In the genomic region with DNA sequence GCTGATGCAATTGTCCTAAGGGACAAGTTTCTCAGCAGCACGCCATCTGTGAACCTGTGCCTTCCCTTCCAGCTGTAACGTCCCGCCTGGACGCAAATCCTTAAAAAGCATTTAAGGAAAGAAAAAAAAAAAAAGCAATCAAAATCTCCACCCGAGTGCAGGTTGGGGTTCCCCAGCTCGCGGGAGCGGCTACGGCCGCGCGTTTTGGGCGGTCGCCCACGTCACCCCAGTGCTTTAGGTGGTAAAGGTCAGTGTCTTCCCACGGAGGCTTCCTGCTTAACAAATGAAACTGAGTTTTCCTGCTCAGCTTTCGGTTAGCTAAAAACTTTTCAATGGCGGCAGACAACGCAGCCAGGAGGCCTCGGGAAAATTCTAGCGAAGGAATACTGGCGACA, we compare ENCODE assay signal across 9 mouse cellular contexts. TPM values are rescaled to one million over a fixed set of nuclear protein-coding genes. Genes with fewer than 3 reads are reported as not detected.
A peak's percentile ranks its signal among the peaks of the same experiment; 100 is the strongest.
DNase-seq lines count a peak whose midpoint lies in the region; ATAC-seq and TF ChIP-seq lines count a peak whose summit lies in the region.
"Had no signal": no experiment of that assay in that cellular context is flagged by ENCODE, and none has a peak within 500 bp of the region (broad histone marks: within the 10 kb centered on the region; RNA-seq: fewer than 3 reads in every experiment).

No protein-coding gene starts in this region.

- H3K9me3 ChIP-seq in forebrain, embryonic 11.5 days (ENCODE audit: control insufficient read depth, low read length) = no peaks in the 10 kb centered on the region
- no peaks in the 10 kb centered on the region for H3K9me3 ChIP-seq in limb, embryonic 10.5 days (replicated peaks)
- H3K9me3 ChIP-seq in stomach, embryonic 14.5 days (ENCODE audit: control insufficient read depth, low read depth, low read length) = no peaks in the 10 kb centered on the region

- no peaks in the 10 kb centered on the region; the same call in 1 of the 2 replicates for H3K27me3 ChIP-seq in cerebellum, adult 2 months (ENCODE audit: control insufficient read depth, insufficient read depth, low read length)
- H3K27me3 ChIP-seq in forebrain, embryonic 11.5 days (ENCODE audit: control insufficient read depth, insufficient read depth, low read length) = peaks cover 50% of the 10 kb centered on the region
- peaks cover 82% of the 10 kb centered on the region for H3K27me3 ChIP-seq in limb, embryonic 10.5 days (ENCODE audit: low read depth, poor library complexity, severe bottlenecking)
- H3K27me3 ChIP-seq in stomach, embryonic 14.5 days (ENCODE audit: control insufficient read depth, insufficient read depth, low read length) = peaks cover 33% of the 10 kb centered on the region

- no peaks in the 10 kb centered on the region for H3K36me3 ChIP-seq in forebrain, embryonic 11.5 days (ENCODE audit: control insufficient read depth, insufficient read depth, low read length)
- no peaks in the 10 kb centered on the region for H3K36me3 ChIP-seq in limb, embryonic 10.5 days
- no peaks in the 10 kb centered on the region for H3K36me3 ChIP-seq in stomach, embryonic 14.5 days (ENCODE audit: control insufficient read depth, insufficient read depth, low read length)

- WGBS in cerebellum, adult 2 months = 3% methylated on average over 22 of the region's 22 CpGs
- WGBS in forebrain, embryonic 11.5 days = 4% methylated on average over 22 of the region's 22 CpGs
- WGBS in limb, embryonic 10.5 days = 2% methylated on average over 22 of the region's 22 CpGs
- WGBS in stomach, embryonic 14.5 days = 5% methylated on average over 22 of the region's 22 CpGs

- no peak for ATAC-seq in forebrain, embryonic 11.5 days (replicated peaks; ENCODE audit: low FRiP score)
- no peak for ATAC-seq in stomach, embryonic 14.5 days (ENCODE audit: insufficient number of reproducible peaks, insufficient read depth, low FRiP score, low read depth)

- no peak for TF ChIP-seq POLR2A in cerebellum, adult 2 months (IDR thresholded peaks at IDR 0.05; ENCODE audit: borderline replicate concordance, insufficient read depth, low read length)

- TF ChIP-seq CTCF in cerebellum, adult 2 months (IDR thresholded peaks at IDR 0.05; ENCODE audit: borderline replicate concordance, insufficient read depth, low read depth, low read length) = no peak

- no peak overlapping the region for H3K27ac ChIP-seq in cerebellum, adult 2 months (ENCODE audit: insufficient read depth, low read length)
- H3K27ac ChIP-seq in forebrain, embryonic 11.5 days (ENCODE audit: low read depth, low read length) = no peak overlapping the region
- H3K27ac ChIP-seq in limb, embryonic 10.5 days = peak overlapping the region; percentile 72; the same call in 1 of the 2 replicates
- no peak overlapping the region for H3K27ac ChIP-seq in stomach, embryonic 14.5 days (ENCODE audit: low read length)

- DNase-seq in cerebellum, adult 2 months = no peak
- DNase-seq in cerebellum, postnatal 4 days (ENCODE audit: low spot score in 2 of 2) = no peak
- DNase-seq in CD4-positive helper T cell, adult 2 months (ENCODE audit: low read depth, low spot score) = peak; percentile 27
- DNase-seq in forebrain, embryonic 11.5 days (ENCODE audit: low spot score) = no peak
- no peak for DNase-seq in limb, embryonic 10.5 days (ENCODE audit: low spot score)
- no peak for DNase-seq in retina, embryonic 14.5 days (ENCODE audit: low spot score)
- no peak for DNase-seq in cerebellum, adult 18-20 months

- no peaks in the 10 kb centered on the region for H3K4me1 ChIP-seq in cerebellum, adult 2 months (ENCODE audit: control insufficient read depth, insufficient read depth, low read length)
- H3K4me1 ChIP-seq in forebrain, embryonic 11.5 days (replicated peaks; ENCODE audit: control insufficient read depth, insufficient read depth, low read length) = peaks cover 14% of the 10 kb centered on the region; the same call in 1 of the 2 replicates
- H3K4me1 ChIP-seq in limb, embryonic 10.5 days = peaks cover 26% of the 10 kb centered on the region
- peaks cover 4% of the 10 kb centered on the region; the same call in 1 of the 2 replicates for H3K4me1 ChIP-seq in stomach, embryonic 14.5 days (ENCODE audit: control insufficient read depth, insufficient read depth, low read length)

- H3K4me3 ChIP-seq in cerebellum, adult 2 months (replicated peaks; ENCODE audit: insufficient read depth, low read depth, low read length) = peak overlapping the region; percentile 51
- peak overlapping the region; percentile 49 for H3K4me3 ChIP-seq in forebrain, embryonic 11.5 days (ENCODE audit: low read depth, low read length)
- H3K4me3 ChIP-seq in limb, embryonic 10.5 days = peak overlapping the region; percentile 71
- H3K4me3 ChIP-seq in stomach, embryonic 14.5 days (ENCODE audit: low read depth, low read length) = peak overlapping the region; percentile 43

- H3K9ac ChIP-seq in forebrain, embryonic 11.5 days (ENCODE audit: low read length) = peak overlapping the region; percentile 39
- 0 out of 2 replicates have a peak overlapping the region, but pooled peaks have one; percentile 6 for H3K9ac ChIP-seq in stomach, embryonic 14.5 days (replicated peaks; ENCODE audit: low read depth, low read length)

- H3K4me2 ChIP-seq in forebrain, embryonic 11.5 days (ENCODE audit: low read depth, low read length, severe bottlenecking) = peak overlapping the region; percentile 100
- peak overlapping the region; percentile 99 for H3K4me2 ChIP-seq in stomach, embryonic 14.5 days (replicated peaks; ENCODE audit: low read depth, low read length)

RNA-seq across cellular contexts. Expression of a gene that starts 0.8 kb away (rescaled TPM):
- 5.6 and 7.5 TPM in 2 replicates for polyA plus RNA-seq in cerebellum, adult 2 months (2012; rRNA removed)
- polyA plus RNA-seq in forebrain, embryonic 11.5 days (2014; fragmentation: Nextera tagmentation; extraction: Ambion mirVana) = 6.2 and 8.4 TPM in 2 replicates
- 11.9 and 35.0 TPM in 2 replicates for polyA plus RNA-seq in limb, embryonic 10.5 days (2016; fragmentation: Nextera tagmentation; extraction: Ambion mirVana)
- 0.49 and 2.3 TPM in 2 replicates for polyA plus RNA-seq in stomach, embryonic 14.5 days (2014; fragmentation: Nextera tagmentation; extraction: Ambion mirVana)

RNA-seq across cellular contexts. Expression of a gene that starts 12.0 kb away (rescaled TPM):
- 0.41 and 0.51 TPM in 2 replicates for polyA plus RNA-seq in cerebellum, adult 2 months (2012; rRNA removed)
- not detected in 2 replicates for polyA plus RNA-seq in forebrain, embryonic 11.5 days (2014; fragmentation: Nextera tagmentation; extraction: Ambion mirVana)
- polyA plus RNA-seq in limb, embryonic 10.5 days (2016; fragmentation: Nextera tagmentation; extraction: Ambion mirVana) = not detected in 2 replicates
- polyA plus RNA-seq in stomach, embryonic 14.5 days (2014; fragmentation: Nextera tagmentation; extraction: Ambion mirVana) = not detected in 2 replicates
- polyA plus RNA-seq: gonadal fat pad, adult 2 months had no signal

RNA-seq across cellular contexts. Expression of a gene that starts 29.7 kb away (rescaled TPM):
- 91.0 and 102 TPM in 2 replicates for polyA plus RNA-seq in cerebellum, adult 2 months (2012; rRNA removed)
- polyA plus RNA-seq in forebrain, embryonic 11.5 days (2014; fragmentation: Nextera tagmentation; extraction: Ambion mirVana) = 1.1 and 1.8 TPM in 2 replicates
- 1.8 and 7.0 TPM in 2 replicates for polyA plus RNA-seq in limb, embryonic 10.5 days (2016; fragmentation: Nextera tagmentation; extraction: Ambion mirVana)
- polyA plus RNA-seq in stomach, embryonic 14.5 days (2014; fragmentation: Nextera tagmentation; extraction: Ambion mirVana) = 0.86 and 1.4 TPM in 2 replicates

RNA-seq across cellular contexts. Expression of a gene that starts 45.8 kb away (rescaled TPM):
- polyA plus RNA-seq in cerebellum, adult 2 months (2012; rRNA removed) = 0.08 TPM in 1 of 2 replicates, not detected in the other
- polyA plus RNA-seq in forebrain, embryonic 11.5 days (2014; fragmentation: Nextera tagmentation; extraction: Ambion mirVana) = 0.08 TPM in 1 of 2 replicates, not detected in the other
- polyA plus RNA-seq in limb, embryonic 10.5 days (2016; fragmentation: Nextera tagmentation; extraction: Ambion mirVana) = 15.7 and 18.4 TPM in 2 replicates
- 0.35 and 0.78 TPM in 2 replicates for polyA plus RNA-seq in stomach, embryonic 14.5 days (2014; fragmentation: Nextera tagmentation; extraction: Ambion mirVana)

Comparison
In these comparisons a context has a peak if more than half of its experiments do, and no peak if none do; other contexts are left out.
1. RNA of a gene that starts 29.7 kb away (polyA plus RNA-seq): 91.0 to 102 TPM in cerebellum, adult 2 months; 1.8 to 7.0 TPM in limb, embryonic 10.5 days, 1.1 to 1.8 TPM in forebrain, embryonic 11.5 days and 0.86 to 1.4 TPM in stomach, embryonic 14.5 days; every median in the first group is over 10 times any median in the second.
2. Peak in every context shown above with its lines, with median percentiles within 50 percentile points of each other: H3K4me3 ChIP-seq.